Comparison of ENCODE assay signal across 20 mouse cellular contexts in genomic region chr6:103525326-103526024, GRCm38 (mm10). TPM values are rescaled to one million over a fixed set of nuclear protein-coding genes. Genes with fewer than 3 reads are reported as not detected.
"Had no signal": no experiment of that assay in that cellular context is flagged by ENCODE, and none has a peak within 500 bp of the region (broad histone marks: within the 10 kb centered on the region; RNA-seq: fewer than 3 reads in every experiment).

No protein-coding gene starts in this region.

- ATAC-seq: intestine, postnatal 0 days; liver, postnatal 0 days; lung, postnatal 0 days; midbrain, embryonic 13.5 days had no signal

- DNase-seq: kidney, adult 8-10 months; kidney, postnatal 10 days; kidney, postnatal 4 days; left cerebral cortex, postnatal 4 days; liver, postnatal 0 days; lung, embryonic 14.5 days; retina, postnatal 1 day; thymus, postnatal 25 days had no signal

- H3K9me3 ChIP-seq: kidney, embryonic 15.5 days; limb, embryonic 12.5 days; limb, embryonic 15.5 days; midbrain, embryonic 10.5 days; midbrain, embryonic 13.5 days; neural tube, embryonic 12.5 days; neural tube, embryonic 15.5 days; stomach, embryonic 15.5 days had no signal

- H3K9ac ChIP-seq: kidney, embryonic 15.5 days; limb, embryonic 12.5 days; limb, embryonic 15.5 days; liver, embryonic 14.5 days; liver, postnatal 0 days; lung, embryonic 14.5 days; midbrain, embryonic 13.5 days; neural tube, embryonic 12.5 days; neural tube, embryonic 15.5 days; stomach, embryonic 15.5 days had no signal

- H3K27ac ChIP-seq: kidney, embryonic 15.5 days; limb, embryonic 12.5 days; limb, embryonic 15.5 days; liver, embryonic 14.5 days; midbrain, embryonic 10.5 days; midbrain, embryonic 13.5 days; neural tube, embryonic 12.5 days; neural tube, embryonic 15.5 days; stomach, embryonic 15.5 days had no signal

- H3K4me3 ChIP-seq: kidney, embryonic 15.5 days; limb, embryonic 12.5 days; limb, embryonic 15.5 days; midbrain, embryonic 10.5 days; midbrain, embryonic 13.5 days; neural tube, embryonic 12.5 days; neural tube, embryonic 15.5 days; stomach, embryonic 15.5 days had no signal

- H3K4me1 ChIP-seq: kidney, embryonic 15.5 days; limb, embryonic 12.5 days; limb, embryonic 15.5 days; midbrain, embryonic 10.5 days; neural tube, embryonic 12.5 days; stomach, embryonic 15.5 days had no signal

- H3K27me3 ChIP-seq: kidney, embryonic 15.5 days; limb, embryonic 12.5 days; limb, embryonic 15.5 days; midbrain, embryonic 13.5 days; neural tube, embryonic 12.5 days; neural tube, embryonic 15.5 days; stomach, embryonic 15.5 days had no signal

- H3K4me2 ChIP-seq: kidney, embryonic 15.5 days; limb, embryonic 12.5 days; limb, embryonic 15.5 days; liver, embryonic 11.5 days; lung, embryonic 14.5 days; midbrain, embryonic 13.5 days; neural tube, embryonic 12.5 days; neural tube, embryonic 15.5 days; stomach, embryonic 15.5 days had no signal

- H3K36me3 ChIP-seq: kidney, embryonic 15.5 days; limb, embryonic 12.5 days; limb, embryonic 15.5 days; midbrain, embryonic 10.5 days; midbrain, embryonic 13.5 days; neural tube, embryonic 12.5 days; neural tube, embryonic 15.5 days; stomach, embryonic 15.5 days had no signal

RNA-seq across cellular contexts. Expression of gene Chl1, which starts 15.1 kb away (rescaled TPM):
- polyA plus RNA-seq: liver, postnatal 0 days had no signal
